Mouse (Mus musculus): ENCODE results near the gene Trim13. TPM values are rescaled to one million over a fixed set of nuclear protein-coding genes. Genes with fewer than 3 reads are reported as not detected.

Gene Trim13
- polyA plus RNA-seq, 1 experiment from 2014 or later, result 16.4 TPM

DNA sequence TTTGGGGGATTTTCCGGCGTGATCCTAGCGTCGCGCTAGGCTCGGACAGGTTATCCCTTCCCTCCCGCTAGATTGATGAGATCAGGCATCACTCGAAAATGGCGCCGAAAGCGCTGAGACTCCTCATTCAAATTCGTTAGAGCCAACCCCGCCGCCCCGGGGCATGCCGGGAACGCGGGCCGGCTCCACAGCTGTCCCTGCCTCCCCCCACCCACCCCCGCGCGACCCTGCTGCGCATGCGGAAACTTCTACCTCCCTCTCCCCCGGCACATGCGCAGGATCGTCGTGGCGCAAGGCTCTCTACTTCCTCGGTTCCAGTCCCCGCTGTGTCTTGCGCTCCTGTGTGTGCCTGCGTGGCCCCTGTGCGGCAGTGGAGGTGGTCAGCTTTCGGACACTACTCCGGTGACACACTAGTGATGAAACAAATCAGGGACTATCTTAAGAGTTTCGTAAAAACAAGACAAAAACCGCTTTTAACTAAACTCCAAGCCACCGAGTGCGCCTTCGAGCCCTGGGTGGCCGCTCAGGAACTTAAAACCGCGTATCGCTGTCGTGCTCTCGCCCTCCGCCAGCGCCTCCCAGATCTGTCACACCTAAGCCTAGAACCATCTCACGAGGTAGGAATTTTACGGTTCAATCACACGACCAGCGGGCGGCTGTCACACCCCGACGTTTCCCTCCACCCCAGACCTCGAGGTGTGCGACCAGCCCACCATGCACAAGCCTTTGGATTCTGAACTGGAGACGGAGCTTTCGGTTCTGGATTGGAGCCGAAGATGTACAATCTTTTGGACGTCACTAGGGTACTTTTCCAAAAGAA is 50.8 kb downstream of the Trim13 start:
- Histone ChIP-seq H3K9ac (replicated peaks; ENCODE audit: low read length) (peak overlapping the region; percentile 97), H3K4me2 (replicated peaks; ENCODE audit: low read depth, low read length) (peak overlapping the region; percentile 75), H3K27me3 (ENCODE audit: insufficient read depth, low read length) (no peaks in the 10 kb centered on the region), H3K4me3 (ENCODE audit: low read length) (peak overlapping the region; percentile 93), H3K36me3 (ENCODE audit: insufficient read depth, low read length) (no peaks in the 10 kb centered on the region), H3K27ac (ENCODE audit: low read length) (peak overlapping the region; percentile 98), H3K9me3 (ENCODE audit: low read length) (no peaks in the 10 kb centered on the region), H3K4me1 (ENCODE audit: insufficient read depth, low read length) (peaks cover 5% of the 10 kb centered on the region)
- 1% methylated on average over 62 of the region's 62 CpGs for WGBS
- peak; percentile 96 for ATAC-seq (ENCODE audit: low FRiP score, low TSS enrichment)

DNA sequence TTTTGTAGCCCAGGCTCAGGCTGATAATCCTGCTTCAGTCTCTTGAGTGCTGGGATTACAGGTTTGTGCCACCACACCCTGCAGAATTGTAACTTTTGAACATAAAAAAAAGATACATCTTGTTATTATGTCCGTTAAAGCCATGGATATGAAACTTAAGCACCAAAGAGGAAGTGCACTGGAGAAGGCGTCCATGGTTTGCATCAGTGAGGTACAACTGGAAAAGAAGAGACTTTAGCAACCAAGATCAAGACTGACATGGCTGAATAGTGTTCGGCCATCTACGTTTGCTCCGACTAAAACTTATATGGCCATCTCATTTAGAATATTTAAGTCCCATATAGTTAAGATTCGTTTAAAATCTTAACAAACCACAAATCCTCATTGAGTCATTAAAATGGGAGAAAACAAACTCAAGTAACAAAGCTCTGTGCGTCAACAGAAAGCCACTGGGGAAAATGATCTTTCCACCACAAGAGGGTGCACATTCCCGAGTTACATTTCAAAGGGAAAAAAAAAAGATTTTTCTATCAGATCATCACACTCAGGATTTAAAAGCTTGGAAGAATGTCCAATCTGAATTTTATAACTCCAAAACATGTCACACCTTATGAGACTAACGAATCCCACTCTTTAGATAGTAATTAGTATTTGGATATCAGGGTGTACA is 52.4 kb downstream of the Trim13 start:
- no peaks in the 10 kb centered on the region for H3K9me3 ChIP-seq (ENCODE audit: low read length)
- H3K9ac ChIP-seq (replicated peaks; ENCODE audit: low read length), result no peak overlapping the region
- H3K36me3 ChIP-seq (ENCODE audit: insufficient read depth, low read length), result no peaks in the 10 kb centered on the region
- no peaks in the 10 kb centered on the region for H3K27me3 ChIP-seq (ENCODE audit: insufficient read depth, low read length)
- H3K4me2 ChIP-seq (replicated peaks; ENCODE audit: low read depth, low read length), result no peak overlapping the region
- no peak for ATAC-seq (ENCODE audit: low FRiP score, low TSS enrichment)
- WGBS, result 39% methylated on average over 9 of the region's 9 CpGs
- H3K27ac ChIP-seq (ENCODE audit: low read length), result no peak overlapping the region
- no peak overlapping the region for H3K4me3 ChIP-seq (ENCODE audit: low read length)
- peaks cover 5% of the 10 kb centered on the region for H3K4me1 ChIP-seq (ENCODE audit: insufficient read depth, low read length)

MicroRNAs encoded within 50 kb of the gene (microRNA counts, 519-probe panel; counts per million panel counts)
- 4,746 counts per million, percentile 95 among the panel's probes with 10 or more counts for microRNA mmu-miR-15a
- 5,695 counts per million, percentile 100 among the panel's probes with 10 or more counts for microRNA mmu-miR-16

Small RNA genes lying within 50 kb of the gene (microRNA-seq; reads per million reads assigned to microRNA genes)
- gene Mir15a (3,611 reads per million, percentile 89 among the genes with 10 or more reads in this experiment), gene Mir16-1 (1,430 reads per million, percentile 83 among the genes with 10 or more reads in this experiment)

Other genes starting within 250 kb of the Trim13 start
- gene Ebpl, start 237.8 kb upstream of the Trim13 start, polyA plus RNA-seq (2015; fragmentation: Nextera tagmentation; extraction: Ambion mirVana), result 10.2 and 10.5 TPM in 2 replicates
- gene Kpna3, start 158.4 kb upstream of the Trim13 start, polyA plus RNA-seq (2015; fragmentation: Nextera tagmentation; extraction: Ambion mirVana), result 46.2 and 50.5 TPM in 2 replicates
- gene Spryd7, start 41.4 kb upstream of the Trim13 start, polyA plus RNA-seq (2015; fragmentation: Nextera tagmentation; extraction: Ambion mirVana), result 21.4 and 24.3 TPM in 2 replicates
- 0.37 and 0.51 TPM in 2 replicates for gene Kcnrg, start 9.2 kb downstream of the Trim13 start, polyA plus RNA-seq (2015; fragmentation: Nextera tagmentation; extraction: Ambion mirVana)